ENCODE assay signal across 9 mouse cellular contexts in genomic region chr4:88640704-88641076, GRCm38 (mm10). TPM values are rescaled to one million over a fixed set of nuclear protein-coding genes. Genes with fewer than 3 reads are reported as not detected.
DNase-seq lines count a peak whose midpoint lies in the region; ATAC-seq and TF ChIP-seq lines count a peak whose summit lies in the region.
"Had no signal": no experiment of that assay in that cellular context is flagged by ENCODE, and none has a peak within 500 bp of the region (broad histone marks: within the 10 kb centered on the region; RNA-seq: fewer than 3 reads in every experiment).

No protein-coding gene starts in this region.

- H3K27ac ChIP-seq in heart, embryonic 14.5 days (replicated peaks in 1 of 2; ENCODE audit: control insufficient read depth in 1 of 2, insufficient read depth in 1 of 2, low read depth in 2 of 2, low read length in 2 of 2) = no peak overlapping the region
- H3K27ac ChIP-seq in liver, embryonic 15.5 days (replicated peaks) = no peak overlapping the region

- H3K4me2 ChIP-seq in heart, embryonic 14.5 days (ENCODE audit: low read length) = peak overlapping the region; percentile 65
- H3K4me2 ChIP-seq in liver, embryonic 15.5 days = peak overlapping the region; percentile 45

- DNase-seq in cerebellum, adult 11 months = no peak
- DNase-seq in layer of hippocampus, adult 18-20 months (ENCODE audit: low spot score in 2 of 2) = no peak
- no peak for DNase-seq in layer of hippocampus, adult 8-10 months (ENCODE audit: low spot score in 2 of 2)
- no peak for DNase-seq in urinary bladder, postnatal 36 days (ENCODE audit: low spot score in 2 of 2)

- WGBS in heart, embryonic 14.5 days = 52% methylated on average over 8 of the region's 8 CpGs
- 46% methylated on average over 8 of the region's 8 CpGs for WGBS in liver, embryonic 15.5 days (ENCODE audit: insufficient replicate concordance)

- H3K9me3 ChIP-seq in heart, embryonic 14.5 days (ENCODE audit: control insufficient read depth, low read length) = no peaks in the 10 kb centered on the region
- H3K9me3 ChIP-seq in liver, embryonic 15.5 days (replicated peaks) = no peaks in the 10 kb centered on the region

- peak; percentile 62; the same call in 1 of the 2 replicates for ATAC-seq in cerebellum, adult (ENCODE audit: insufficient number of reproducible peaks, low FRiP score, low TSS enrichment)
- ATAC-seq in heart, embryonic 14.5 days (ENCODE audit: insufficient number of reproducible peaks, insufficient read depth, low FRiP score, low read depth) = no peak
- no peak for ATAC-seq in liver, embryonic 15.5 days (ENCODE audit: insufficient read depth)

- no peak for TF ChIP-seq CTCF in C2C12 (IDR thresholded peaks at IDR 0.05; ENCODE audit: control insufficient read depth, insufficient read depth, insufficient read length)

- H3K79me3 ChIP-seq in C2C12 (ENCODE audit: low read depth) = no peaks in the 10 kb centered on the region

- H3K79me2 ChIP-seq in C2C12 (ENCODE audit: control insufficient read depth, insufficient read depth) = no peaks in the 10 kb centered on the region

- no peaks in the 10 kb centered on the region for H3K4me1 ChIP-seq in heart, embryonic 14.5 days (ENCODE audit: control insufficient read depth in 2 of 2, insufficient read depth in 2 of 2, low read length in 2 of 2)
- no peaks in the 10 kb centered on the region for H3K4me1 ChIP-seq in liver, embryonic 15.5 days (replicated peaks)

- H3ac ChIP-seq in C2C12 (ENCODE audit: control insufficient read depth, insufficient read length, low read depth) = peak overlapping the region; percentile 62

- peak overlapping the region; percentile 68 for H3K9ac ChIP-seq in heart, embryonic 14.5 days (ENCODE audit: low read length)
- H3K9ac ChIP-seq in liver, embryonic 15.5 days = no peak overlapping the region

- no peaks in the 10 kb centered on the region for H3K36me3 ChIP-seq in C2C12 (ENCODE audit: control insufficient read depth, insufficient read depth)
- no peaks in the 10 kb centered on the region for H3K36me3 ChIP-seq in heart, embryonic 14.5 days (ENCODE audit: control insufficient read depth, insufficient read depth, low read length)
- no peaks in the 10 kb centered on the region for H3K36me3 ChIP-seq in liver, embryonic 15.5 days (replicated peaks)

- no peaks in the 10 kb centered on the region for H3K27me3 ChIP-seq in C2C12 (ENCODE audit: control insufficient read depth, insufficient read depth, insufficient read length)
- no peaks in the 10 kb centered on the region for H3K27me3 ChIP-seq in heart, embryonic 14.5 days (ENCODE audit: control insufficient read depth, insufficient read depth, low read length)
- H3K27me3 ChIP-seq in liver, embryonic 15.5 days = no peaks in the 10 kb centered on the region

- H3K4me3 ChIP-seq in C2C12 (ENCODE audit: insufficient read depth, poor library complexity, severe bottlenecking) = peak overlapping the region; percentile 34
- peak overlapping the region; percentile 51 to 61 for H3K4me3 ChIP-seq in heart, embryonic 14.5 days (ENCODE audit: control insufficient read depth in 1 of 2, insufficient read depth in 1 of 2, low read depth in 1 of 2, low read length in 2 of 2)
- peak overlapping the region; percentile 44 for H3K4me3 ChIP-seq in liver, embryonic 15.5 days (replicated peaks)

TF ChIP-seq in C2C12, 6 proteins besides CTCF, POLR2A, EP300 and RAD21:
- no peak for TF ChIP-seq MYOG (IDR thresholded peaks at IDR 0.05; ENCODE audit: control insufficient read depth, extremely low read depth, insufficient read length)
- TF ChIP-seq FOSL1 (IDR thresholded peaks at IDR 0.05; ENCODE audit: insufficient read depth, low read length, poor library complexity, severe bottlenecking) = no peak
- no peak for TF ChIP-seq MAX (IDR thresholded peaks at IDR 0.05)
- no peak for TF ChIP-seq MYOD1 (IDR thresholded peaks at IDR 0.05; ENCODE audit: control insufficient read depth, insufficient read length, low read depth)
- no peak for TF ChIP-seq USF1 (IDR thresholded peaks at IDR 0.05; ENCODE audit: low read depth)

RNA-seq across cellular contexts. Expression of gene Ifna13, which starts 3.6 kb away (rescaled TPM):
- not detected for polyA plus RNA-seq in C2C12 (2012; fragmentation: generic; extraction: Trizol)
- not detected in 2 replicates for polyA plus RNA-seq in heart, embryonic 14.5 days (2014; fragmentation: Nextera tagmentation; extraction: Ambion mirVana)
- polyA plus RNA-seq in liver, embryonic 15.5 days (2015; fragmentation: Nextera tagmentation; extraction: Ambion mirVana) = not detected in 2 replicates
- total RNA-seq in layer of hippocampus, adult 18-20 months (2021) = not detected
- not detected for total RNA-seq in layer of hippocampus, adult 8-10 months (2022)
- polyA plus RNA-seq: brain, embryonic 14.5 days had no signal

RNA-seq across cellular contexts. Expression of gene C87499, which starts 6.5 kb away (rescaled TPM):
- polyA plus RNA-seq in C2C12 (2012; fragmentation: generic; extraction: Trizol) = not detected
- not detected in 2 replicates for polyA plus RNA-seq in heart, embryonic 14.5 days (2014; fragmentation: Nextera tagmentation; extraction: Ambion mirVana)
- polyA plus RNA-seq in liver, embryonic 15.5 days (2015; fragmentation: Nextera tagmentation; extraction: Ambion mirVana) = not detected in 2 replicates
- total RNA-seq in layer of hippocampus, adult 18-20 months (2021) = not detected
- total RNA-seq in layer of hippocampus, adult 8-10 months (2022) = not detected
- polyA plus RNA-seq: brain, embryonic 14.5 days had no signal

RNA-seq across cellular contexts. Expression of gene Ifna16, which starts 36.0 kb away (rescaled TPM):
- polyA plus RNA-seq in C2C12 (2012; fragmentation: generic; extraction: Trizol) = not detected
- polyA plus RNA-seq in heart, embryonic 14.5 days (2014; fragmentation: Nextera tagmentation; extraction: Ambion mirVana) = not detected in 2 replicates
- not detected in 2 replicates for polyA plus RNA-seq in liver, embryonic 15.5 days (2015; fragmentation: Nextera tagmentation; extraction: Ambion mirVana)
- total RNA-seq in layer of hippocampus, adult 18-20 months (2021) = not detected
- total RNA-seq in layer of hippocampus, adult 8-10 months (2022) = not detected
- polyA plus RNA-seq: brain, embryonic 14.5 days had no signal

RNA-seq across cellular contexts. Expression of gene Ifna12, which starts 37.5 kb away (rescaled TPM):
- not detected for polyA plus RNA-seq in C2C12 (2012; fragmentation: generic; extraction: Trizol)
- polyA plus RNA-seq in heart, embryonic 14.5 days (2014; fragmentation: Nextera tagmentation; extraction: Ambion mirVana) = not detected in 2 replicates
- polyA plus RNA-seq in liver, embryonic 15.5 days (2015; fragmentation: Nextera tagmentation; extraction: Ambion mirVana) = not detected in 2 replicates
- total RNA-seq in layer of hippocampus, adult 18-20 months (2021) = not detected
- not detected for total RNA-seq in layer of hippocampus, adult 8-10 months (2022)
- polyA plus RNA-seq: brain, embryonic 14.5 days had no signal

RNA-seq across cellular contexts. Expression of gene Ifna2, which starts 43.0 kb away (rescaled TPM):
- not detected for polyA plus RNA-seq in C2C12 (2012; fragmentation: generic; extraction: Trizol)
- polyA plus RNA-seq in heart, embryonic 14.5 days (2014; fragmentation: Nextera tagmentation; extraction: Ambion mirVana) = not detected in 2 replicates
- polyA plus RNA-seq in liver, embryonic 15.5 days (2015; fragmentation: Nextera tagmentation; extraction: Ambion mirVana) = not detected in 2 replicates
- total RNA-seq in layer of hippocampus, adult 18-20 months (2021) = not detected
- not detected for total RNA-seq in layer of hippocampus, adult 8-10 months (2022)
- polyA plus RNA-seq: brain, embryonic 14.5 days had no signal
